ENCODE assay signal across 8 mouse cellular contexts in the genomic region with DNA sequence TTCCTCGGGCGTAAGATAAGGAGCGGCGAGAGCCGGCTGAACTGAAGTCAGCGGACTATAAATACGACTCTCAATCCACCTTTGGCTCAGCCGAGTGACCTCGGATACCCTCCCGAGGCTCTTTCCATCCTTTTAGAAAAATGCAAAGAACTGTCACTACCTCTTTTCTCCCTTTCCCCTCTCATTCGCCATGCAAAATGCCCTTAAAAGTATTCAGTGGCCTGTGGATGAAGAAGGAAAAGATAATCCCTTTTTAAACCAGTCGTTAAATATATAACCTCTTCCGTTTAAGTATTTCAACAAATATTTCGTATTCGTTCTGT. TPM values are rescaled to one million over a fixed set of nuclear protein-coding genes. Genes with fewer than 3 reads are reported as not detected.
A peak's percentile ranks its signal among the peaks of the same experiment; 100 is the strongest.
DNase-seq lines count a peak whose midpoint lies in the region; ATAC-seq lines count a peak whose summit lies in the region.

A gene (minus strand): TSS at position 17 of the 323 bp plus-strand sequence.

- H3K27me3 ChIP-seq in megakaryocyte, embryonic 14.5 days (replicated peaks), result peaks cover 84% of the 10 kb centered on the region
- no peaks in the 10 kb centered on the region for H3K27me3 ChIP-seq in embryonic facial prominence, embryonic 15.5 days
- peaks cover 73% of the 10 kb centered on the region for H3K27me3 ChIP-seq in liver, embryonic 12.5 days (replicated peaks)

- peak within 1 kb of the TSS; percentile 92 for H3K4me3 ChIP-seq in megakaryocyte, embryonic 14.5 days (replicated peaks)
- H3K4me3 ChIP-seq in embryonic facial prominence, embryonic 15.5 days (replicated peaks), result peak within 1 kb of the TSS; percentile 86
- H3K4me3 ChIP-seq in liver, embryonic 12.5 days, result peak within 1 kb of the TSS; percentile 77

- H3K27ac ChIP-seq in embryonic facial prominence, embryonic 15.5 days (replicated peaks), result peak within 1 kb of the TSS; percentile 97
- H3K27ac ChIP-seq in liver, embryonic 12.5 days, result peak within 1 kb of the TSS; percentile 80

- H3K9me3 ChIP-seq in megakaryocyte, embryonic 14.5 days, result no peaks in the 10 kb centered on the region
- no peaks in the 10 kb centered on the region for H3K9me3 ChIP-seq in embryonic facial prominence, embryonic 15.5 days (replicated peaks)
- H3K9me3 ChIP-seq in liver, embryonic 12.5 days (replicated peaks), result no peaks in the 10 kb centered on the region

- intact Hi-C loops in heart, postnatal 36 days (cut with DNase I), result no loop called here

- WGBS in embryonic facial prominence, embryonic 15.5 days, result 5% methylated on average over 15 of the region's 15 CpGs
- WGBS in liver, embryonic 12.5 days (ENCODE audit: insufficient replicate concordance), result 10% methylated on average over 15 of the region's 15 CpGs

- peak within 1 kb of the TSS; percentile 60 for H3K4me2 ChIP-seq in embryonic facial prominence, embryonic 15.5 days (replicated peaks)
- H3K4me2 ChIP-seq in liver, embryonic 12.5 days, result peak within 1 kb of the TSS; percentile 96

- H3K36me3 ChIP-seq in megakaryocyte, embryonic 14.5 days (replicated peaks; ENCODE audit: low read length), result no peaks in the 10 kb centered on the region
- H3K36me3 ChIP-seq in embryonic facial prominence, embryonic 15.5 days, result no peaks in the 10 kb centered on the region
- H3K36me3 ChIP-seq in liver, embryonic 12.5 days, result no peaks in the 10 kb centered on the region

- no peak for DNase-seq in heart, postnatal 36 days
- DNase-seq in urinary bladder, postnatal 4 days (ENCODE audit: low spot score in 2 of 2), result no peak
- DNase-seq in testis, postnatal 14 days (ENCODE audit: low spot score), result no peak
- DNase-seq in frontal cortex, postnatal 36 days (ENCODE audit: low spot score in 2 of 2), result no peak

- peaks cover 22% of the 10 kb centered on the region for H3K4me1 ChIP-seq in megakaryocyte, embryonic 14.5 days
- H3K4me1 ChIP-seq in embryonic facial prominence, embryonic 15.5 days, result peaks cover 34% of the 10 kb centered on the region
- H3K4me1 ChIP-seq in liver, embryonic 12.5 days, result peaks cover 46% of the 10 kb centered on the region

- H3K9ac ChIP-seq in embryonic facial prominence, embryonic 15.5 days, result peak within 1 kb of the TSS; percentile 93
- peak within 1 kb of the TSS; percentile 85 for H3K9ac ChIP-seq in liver, embryonic 12.5 days

- no peak for ATAC-seq in megakaryocyte, adult 5-6 weeks (ENCODE audit: poor library complexity, severe bottlenecking)
- no peak; the same call in 1 of the 2 replicates for ATAC-seq in embryonic facial prominence, embryonic 15.5 days (ENCODE audit: insufficient number of reproducible peaks, low FRiP score, low TSS enrichment, low read depth)
- no peak for ATAC-seq in liver, embryonic 12.5 days

RNA-seq across cellular contexts. Expression of the gene that starts here (rescaled TPM):
- 0.36 TPM in 1 of 2 replicates, not detected in the other for polyA plus RNA-seq in megakaryocyte, embryonic 14.5 days (2012; ENCODE audit: insufficient read depth, low replicate concordance)
- 2.5 and 3.2 TPM in 2 replicates for total RNA-seq in megakaryocyte, adult 5-6 weeks (2015)
- total RNA-seq in megakaryocyte, adult 5-6 weeks (2017), result 2.3 and 2.6 TPM in 2 replicates
- polyA plus RNA-seq in embryonic facial prominence, embryonic 15.5 days (2015; fragmentation: Nextera tagmentation; extraction: Ambion mirVana), result 51.0 and 54.2 TPM in 2 replicates
- total RNA-seq in heart, postnatal 36 days (2021), result 10 to 100 TPM; 60.5 to 71.4 TPM
- 8.6 and 8.8 TPM in 2 replicates for polyA plus RNA-seq in liver, embryonic 12.5 days (2016; fragmentation: Nextera tagmentation; extraction: Ambion mirVana)

Comparison
In these comparisons a context has a peak if more than half of its experiments do, and no peak if none do; other contexts are left out.
1. RNA of the gene that starts here (total RNA-seq): 60.5 to 71.4 TPM in heart, postnatal 36 days; 2.3 to 3.2 TPM in megakaryocyte, adult 5-6 weeks; every median in the first group is over 10 times any median in the second.
2. Peak in every context shown above with its lines, with median percentiles within 50 percentile points of each other: H3K4me3 ChIP-seq.